Mouse (Mus musculus) stomach, postnatal 0 days (tissue): ENCODE measurements at regions not wholly inside any gene's neighbourhood (a gene's known extent, or its start where the extent isn't known, plus 50 kb on each side); places are given as distances from the start of the nearest gene placed in this dataset.

ENCODE experiments used
- ATAC-seq: fragments of 200-750 bp; cut with Nextera tagmentation; 2 replicates; pipeline ENCODE4 v1.8.0; 2017; ENCODE audit not compliant: low FRiP score, low TSS enrichment
- DNase-seq: peaks from one replicate; pipeline ENCODE4 v3.0.0-alpha.2; 2016; ENCODE audit warnings: low spot score
- H3K27ac ChIP-seq: fragments of 300-500 bp; sonication (generic); replicated peaks from 2 replicates; pipeline ENCODE4 v1.5.1; 2014; ENCODE audit warnings: mild to moderate bottlenecking, control low read depth
- H3K27me3 ChIP-seq: fragments of 300-500 bp; sonication (generic); 2 replicates; pipeline ENCODE4 v1.6.1; 2014; ENCODE audit warnings: low read length; ENCODE audit not compliant: control insufficient read depth, insufficient read depth
- H3K36me3 ChIP-seq: fragments of 300-500 bp; sonication (generic); 2 replicates; pipeline ENCODE4 v1.6.1; 2014; ENCODE audit warnings: low read length, mixed read lengths; ENCODE audit not compliant: control insufficient read depth, insufficient read depth
- H3K4me1 ChIP-seq: fragments of 300-500 bp; sonication (generic); replicated peaks from 2 replicates; pipeline ENCODE4 v1.6.1; 2014; ENCODE audit warnings: antibody characterized with exemption; ENCODE audit not compliant: control insufficient read depth, insufficient read depth
- H3K4me2 ChIP-seq: fragments of 300-500 bp; sonication (generic); replicated peaks from 2 replicates; pipeline ENCODE4 v1.6.1; 2014; ENCODE audit warnings: low read depth, mild to moderate bottlenecking, control low read depth, moderate library complexity
- H3K4me3 ChIP-seq: fragments of 300-500 bp; sonication (generic); 2 replicates; pipeline ENCODE4 v1.5.1; 2014; ENCODE audit warnings: low read depth, low read length, control low read depth
- H3K9ac ChIP-seq: fragments of 300-500 bp; sonication (generic); 2 replicates; pipeline ENCODE4 v1.6.1; 2014; ENCODE audit warnings: mild to moderate bottlenecking, low read length, control low read depth, mixed read lengths
- H3K9me3 ChIP-seq: fragments of 300-500 bp; sonication (generic); 2 replicates; pipeline ENCODE4 v1.6.1; 2016; ENCODE audit warnings: low read length; ENCODE audit not compliant: control insufficient read depth
- CTCF ChIP-seq: IDR thresholded peaks from 2 replicates; pipeline ENCODE4 v1.5.1; 2016; ENCODE audit warnings: antibody characterized with exemption, low read depth, mild to moderate bottlenecking, moderate library complexity
- EP300 ChIP-seq: optimal IDR thresholded peaks from 2 replicates; pipeline ENCODE3; 2016; ENCODE audit warnings: antibody characterized with exemption
- WGBS: fragments of 180-500 bp; shearing (Covaris S2); extraction: QIAGEN DNeasy Blood & Tissue Kit; methylation state at CpG from one replicate; pipeline ENCODE4 v1.1.7; 2014; 5-methylcytosine and 5-hydroxymethylcytosine counted together

GRCm38 (mm10) chr3:37789143-37789697 lies 64.9 kb upstream of the Gm5148 start:
- H3K27ac ChIP-seq, result peak overlapping the region; percentile 31; the same call in 1 of the 2 replicates
- 35% methylated on average over 11 of the region's 11 CpGs for WGBS
- ATAC-seq, result peak; percentile 83

GRCm38 (mm10) chr3:37788366-37788765 lies 64.1 kb upstream of the Gm5148 start:
- no peaks in the 10 kb centered on the region for H3K27me3 ChIP-seq
- ATAC-seq (no peak), DNase-seq (no peak)
- H3K9ac ChIP-seq, result no peak overlapping the region
- no peak overlapping the region for H3K4me2 ChIP-seq
- H3K4me3 ChIP-seq, result no peak overlapping the region
- 62% methylated on average over 9 of the region's 9 CpGs for whole genome bisulfite sequencing
- no peak for TF ChIP-seq EP300
- TF ChIP-seq CTCF, result no peak
- no peaks in the 10 kb centered on the region for H3K9me3 ChIP-seq
- no peaks in the 10 kb centered on the region for H3K36me3 ChIP-seq
- H3K4me1 ChIP-seq, result peaks cover 6% of the 10 kb centered on the region; the same call in 1 of the 2 replicates
- peak overlapping the region; percentile 31 for H3K27ac ChIP-seq

More at GRCm38 (mm10) chr3:37789143-37789697, 64.9 kb upstream of the Gm5148 start:
- no peak overlapping the region for H3K4me2 ChIP-seq
- H3K36me3 ChIP-seq, result no peaks in the 10 kb centered on the region
- no peaks in the 10 kb centered on the region for H3K27me3 ChIP-seq
- TF ChIP-seq EP300 (no peak), CTCF (no peak; the same call in 1 of the 2 replicates)
- H3K9me3 ChIP-seq, result no peaks in the 10 kb centered on the region
- peak; percentile 68 for DNase-seq
- peaks cover 6% of the 10 kb centered on the region; the same call in 1 of the 2 replicates for H3K4me1 ChIP-seq
- H3K9ac ChIP-seq, result no peak overlapping the region
- H3K4me3 ChIP-seq, result no peak overlapping the region

- H3K27me3 ChIP-seq, result no peaks in the 10 kb centered on the region
- DNase-seq (no peak), ATAC-seq (no peak)
- 81% methylated on average over 3 of the region's 3 CpGs for WGBS
- H3K9me3 ChIP-seq, result no peaks in the 10 kb centered on the region
- no peaks in the 10 kb centered on the region for H3K36me3 ChIP-seq
- no peak overlapping the region for H3K27ac ChIP-seq
- no peak overlapping the region for H3K4me3 ChIP-seq
- H3K9ac ChIP-seq, result no peak overlapping the region
- no peak overlapping the region for H3K4me2 ChIP-seq
- H3K4me1 ChIP-seq, result peaks cover 6% of the 10 kb centered on the region; the same call in 1 of the 2 replicates
- TF ChIP-seq CTCF, result no peak
- TF ChIP-seq EP300, result no peak
These were observed 62.5 kb upstream of the Gm5148 start for GRCm38 (mm10) chr3:37786792-37787191.

- H3K4me2 ChIP-seq, result no peak overlapping the region
- H3K9ac ChIP-seq, result no peak overlapping the region
- ATAC-seq (no peak), DNase-seq (no peak)
- no peak overlapping the region for H3K27ac ChIP-seq
- H3K4me1 ChIP-seq, result no peaks in the 10 kb centered on the region
- no peaks in the 10 kb centered on the region for H3K36me3 ChIP-seq
- no peaks in the 10 kb centered on the region for H3K27me3 ChIP-seq
- H3K9me3 ChIP-seq, result no peaks in the 10 kb centered on the region
- no peak overlapping the region for H3K4me3 ChIP-seq
- TF ChIP-seq EP300 (no peak), CTCF (no peak)
- 82% methylated on average over 2 of the region's 2 CpGs for WGBS
These were observed 56.8 kb upstream of the Gm5148 start for GRCm38 (mm10) chr3:37781086-37781485.

- no peak overlapping the region for H3K9ac ChIP-seq
- H3K36me3 ChIP-seq, result no peaks in the 10 kb centered on the region
- ATAC-seq, result no peak
- no peaks in the 10 kb centered on the region for H3K9me3 ChIP-seq
- TF ChIP-seq EP300 (no peak), CTCF (no peak)
- H3K4me2 ChIP-seq, result no peak overlapping the region
- no peak overlapping the region for H3K4me3 ChIP-seq
- H3K27ac ChIP-seq, result no peak overlapping the region
- WGBS, result 29% methylated on average over 11 of the region's 11 CpGs
- H3K4me1 ChIP-seq, result no peaks in the 10 kb centered on the region
- no peak for DNase-seq
- H3K27me3 ChIP-seq, result no peaks in the 10 kb centered on the region
These were observed 55.7 kb upstream of the Gm5148 start for GRCm38 (mm10) chr3:37779867-37780475.

- TF ChIP-seq CTCF (no peak), EP300 (no peak)
- Histone ChIP-seq H3K4me2 (no peak overlapping the region), H3K4me3 (no peak overlapping the region), H3K36me3 (no peaks in the 10 kb centered on the region), H3K9me3 (no peaks in the 10 kb centered on the region), H3K9ac (no peak overlapping the region), H3K27me3 (no peaks in the 10 kb centered on the region), H3K4me1 (no peaks in the 10 kb centered on the region), H3K27ac (no peak overlapping the region)
- no peak for DNase-seq
- no peak for ATAC-seq
- WGBS, result 95% methylated on average over 7 of the region's 7 CpGs
These were observed 54.1 kb upstream of the Gm5148 start for GRCm38 (mm10) chr3:37778386-37778785.
